Mouse (Mus musculus) adrenal gland (tissue): ENCODE data around the gene Gimap9.

Experiments used
- intact Hi-C: fragments of 180-260 bp; cut with DNase I; formaldehyde crosslinking; loops from one replicate; pipeline ENCODE4 v1.15.1; 2025

Gene Gimap9

DNA sequence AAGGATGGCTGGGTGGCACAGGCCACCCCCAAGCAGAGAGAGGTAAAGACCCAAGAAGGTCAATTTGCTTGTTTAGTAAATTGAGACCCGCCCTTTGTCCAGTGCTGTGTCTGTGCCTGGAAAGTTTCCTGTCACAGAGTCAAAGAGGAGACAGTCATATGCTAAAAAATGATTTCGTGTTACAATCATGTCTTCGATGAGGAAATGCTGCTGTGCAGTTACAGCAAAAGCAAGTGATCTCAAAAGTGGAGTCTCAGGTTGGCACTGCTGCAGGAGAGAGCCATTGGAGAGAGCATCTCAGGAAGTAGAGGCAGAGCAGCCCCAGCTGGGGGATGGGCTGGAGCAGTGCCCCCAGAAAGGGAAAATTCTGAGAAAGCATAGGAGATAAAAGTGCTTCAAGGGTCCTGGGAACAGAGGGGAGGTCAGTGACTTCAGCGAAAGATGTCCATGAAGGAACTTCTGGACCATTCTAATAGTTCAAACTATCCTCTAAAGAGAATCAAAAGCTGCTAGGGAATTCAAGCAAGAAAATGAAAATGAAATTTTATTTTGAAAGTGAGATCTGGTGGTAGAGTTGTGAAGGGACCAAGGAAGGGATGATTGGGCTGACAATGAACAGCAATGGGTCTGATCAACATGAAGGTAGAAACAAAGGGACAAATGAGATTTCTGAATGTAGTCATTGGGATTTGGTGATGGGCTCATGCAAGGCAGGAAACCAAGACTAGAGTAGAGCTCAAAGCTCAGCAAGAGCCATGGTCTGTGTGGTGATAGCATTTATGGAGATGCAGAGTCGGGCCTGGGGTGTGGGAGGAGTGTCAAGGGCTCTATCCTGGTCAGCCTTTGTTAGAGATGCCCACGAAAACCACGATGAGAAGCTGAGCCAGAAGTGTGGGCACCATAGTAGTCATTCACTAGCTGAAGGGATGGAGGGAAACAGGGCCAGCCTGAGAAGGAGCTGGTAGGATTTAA, 10.1 kb downstream of the Gimap9 start:
- intact Hi-C loops, result no loop called here

- intact Hi-C loops, result no loop called here
Observed at GRCm38 (mm10) chr6:48687077-48687476, 11.1 kb downstream of the Gimap9 start.

DNA sequence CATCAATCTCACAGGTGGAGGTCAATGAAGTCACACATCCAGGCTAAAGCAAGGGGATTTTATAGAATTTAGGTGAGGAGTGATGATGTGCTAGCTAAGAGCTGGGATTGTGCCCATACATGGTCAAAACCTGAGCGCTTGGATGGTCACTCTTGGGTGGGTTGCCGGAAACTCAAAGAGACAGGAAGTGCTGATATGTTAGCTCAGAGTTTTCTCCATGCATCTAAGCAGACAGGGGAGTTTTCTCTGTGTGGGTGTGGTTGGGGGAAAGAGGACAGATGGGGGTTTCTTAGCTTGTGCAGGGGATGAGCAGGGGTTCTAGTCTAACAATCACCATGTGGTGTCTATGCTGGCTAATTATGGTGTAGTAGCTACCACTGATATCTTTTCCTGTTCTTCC, 13.4 kb downstream of the Gimap9 start:
- intact Hi-C loops, result no loop called here

- intact Hi-C loops, result no loop called here
Observed at GRCm38 (mm10) chr6:48692962-48693361, 17.0 kb downstream of the Gimap9 start.

DNA sequence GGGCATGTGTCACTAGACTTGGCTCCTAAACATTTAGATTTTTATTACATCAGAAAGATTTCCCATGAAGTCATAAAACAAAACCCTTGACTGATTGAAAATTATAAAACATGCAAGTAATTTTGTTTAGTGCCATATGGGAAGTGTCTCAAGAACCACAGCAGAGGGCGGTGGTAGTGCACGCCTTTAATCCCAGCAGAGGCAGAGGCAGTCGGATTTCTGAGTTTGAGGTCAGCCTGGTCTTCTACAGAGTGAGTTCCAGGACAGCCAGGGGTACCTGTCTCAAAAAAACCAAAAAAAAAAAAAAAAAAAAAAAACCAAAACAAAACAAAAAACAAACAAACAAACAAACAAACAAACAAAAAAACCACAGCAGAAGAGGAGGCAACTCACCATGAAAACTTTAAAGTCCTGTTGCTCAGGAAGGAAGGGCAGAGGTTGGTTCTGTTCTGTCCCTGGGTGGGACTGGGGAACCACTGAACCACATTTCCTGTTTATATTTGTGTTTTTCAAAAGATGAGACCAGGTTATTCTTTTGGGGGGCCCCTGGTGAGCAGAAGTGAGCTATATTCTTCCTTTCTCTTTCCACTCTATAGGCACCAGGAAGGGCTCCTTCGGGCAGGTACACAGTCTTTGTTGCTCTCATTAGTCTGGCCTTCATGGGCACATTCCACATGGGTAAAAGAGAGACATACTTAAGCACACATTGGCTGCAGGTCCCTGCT, 21.1 kb downstream of the Gimap9 start:
- intact Hi-C loops, result no loop called here

GRCm38 (mm10) chr6:48697555-48697930, 21.6 kb downstream of the Gimap9 start:
- intact Hi-C loops, result no loop called here

GRCm38 (mm10) chr6:48698066-48698856, 22.3 kb downstream of the Gimap9 start:
- intact Hi-C loops, result no loop called here

- intact Hi-C loops, result no loop called here
Observed at GRCm38 (mm10) chr6:48698888-48699287, 23.0 kb downstream of the Gimap9 start.

DNA sequence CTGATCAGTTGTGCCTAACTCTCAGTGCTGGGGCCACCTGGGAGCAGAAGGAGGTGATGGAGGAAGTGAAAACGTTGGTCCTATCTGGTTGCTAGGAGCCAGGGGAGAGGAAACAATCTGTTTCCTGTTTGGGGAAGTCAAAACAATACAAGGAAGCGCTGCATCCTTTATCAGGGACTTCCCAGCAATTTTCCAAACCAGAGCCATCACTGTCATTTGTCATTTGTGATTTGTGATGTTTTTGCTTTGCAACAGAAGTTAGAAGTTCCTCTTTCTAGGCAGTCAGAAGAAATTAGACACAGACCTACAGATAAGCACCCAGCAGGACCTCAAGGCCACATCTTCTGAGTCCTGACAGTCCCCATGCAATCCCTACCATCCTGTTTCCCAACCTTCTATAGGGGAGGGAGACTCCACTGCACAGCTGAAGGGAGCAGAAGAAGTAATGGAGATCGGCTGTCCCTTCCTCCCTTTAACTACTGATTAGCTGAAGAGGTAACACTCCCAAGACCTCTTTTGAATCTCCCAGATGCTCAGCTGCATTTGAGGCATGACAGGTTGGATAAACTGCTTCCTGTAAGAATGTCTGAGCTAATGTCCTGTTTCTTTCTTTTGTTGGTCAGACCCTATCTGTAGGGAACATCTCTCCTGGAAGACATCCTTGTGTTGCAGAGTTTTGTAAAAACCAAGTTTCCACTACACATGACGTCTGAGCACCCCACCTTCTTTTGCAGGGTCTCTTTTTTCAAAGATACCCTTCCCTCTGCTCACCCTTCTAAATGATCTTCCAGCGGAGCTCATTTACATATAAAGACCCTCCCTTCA, 24.5 kb downstream of the Gimap9 start:
- intact Hi-C loops, result no loop called here

GRCm38 (mm10) chr6:48702146-48702545, 26.2 kb downstream of the Gimap9 start:
- intact Hi-C loops, result no loop called here

DNA sequence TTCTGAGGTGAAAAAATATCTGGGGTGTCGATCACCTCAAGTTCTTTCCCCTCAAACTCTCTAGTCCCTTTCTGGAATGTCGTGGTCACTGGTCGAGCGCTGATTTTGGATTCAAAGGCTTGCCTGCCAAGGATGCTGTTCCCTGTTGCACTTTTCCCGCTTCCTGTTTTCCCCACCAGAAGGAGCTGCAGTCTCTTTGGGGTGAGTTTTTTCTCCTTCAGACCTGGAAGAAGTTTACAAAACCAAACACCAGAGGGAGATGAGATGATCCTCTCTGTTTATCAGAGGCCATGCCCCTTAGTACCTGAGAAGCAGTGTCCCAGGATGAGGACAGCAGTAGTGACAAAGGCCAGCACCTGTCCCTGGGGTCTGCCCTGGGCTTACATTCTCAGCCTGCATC, 26.7 kb downstream of the Gimap9 start:
- intact Hi-C loops, result no loop called here

DNA sequence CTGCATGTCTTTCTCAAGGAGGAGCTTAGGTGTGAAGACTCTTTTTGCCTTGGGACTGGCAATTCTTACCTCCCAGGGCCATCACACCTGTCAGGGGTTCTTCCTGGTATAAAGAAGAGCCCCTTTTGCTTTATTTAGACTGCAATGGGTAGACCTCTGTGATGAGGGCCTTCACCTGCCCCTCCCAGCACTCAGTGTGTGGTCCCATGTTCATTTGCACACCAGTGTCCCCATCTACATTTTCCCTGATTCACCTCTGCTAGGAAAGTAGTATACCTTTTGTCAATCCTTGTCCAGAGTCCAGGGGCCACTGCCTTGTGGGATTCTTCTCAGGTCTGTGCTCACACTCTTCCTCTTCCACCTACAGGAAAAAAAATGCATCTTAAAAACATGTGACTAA, 28.2 kb downstream of the Gimap9 start:
- intact Hi-C loops, result no loop called here

- intact Hi-C loops, result no loop called here
Observed at GRCm38 (mm10) chr6:48706130-48706529, 30.2 kb downstream of the Gimap9 start.

DNA sequence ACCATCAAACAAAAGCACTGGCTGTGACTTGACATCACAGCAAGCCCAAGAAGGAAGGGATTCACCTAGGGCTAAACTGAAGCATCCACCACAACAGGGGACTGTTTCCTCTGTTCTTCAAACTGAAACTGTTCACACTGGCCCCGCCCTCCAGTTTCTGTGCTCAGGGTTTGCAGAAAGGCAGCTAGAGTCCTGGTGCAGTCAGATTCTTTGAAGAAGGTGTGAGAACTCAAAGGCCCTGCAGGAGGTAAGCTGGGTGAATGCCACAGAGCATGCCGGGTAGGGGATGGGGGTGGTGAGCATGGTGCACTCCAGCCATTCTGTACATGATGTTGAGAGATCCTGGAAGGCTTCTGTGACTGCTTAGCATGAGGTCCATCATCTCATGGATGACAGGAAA, 42.5 kb downstream of the Gimap9 start, which contains the start of the genes Gm28053 and Gimap7:
Gene Gm28053, plus strand, starts transcription at position 153 of the 400 bp plus-strand sequence.
Gene Gimap7, plus strand, starts transcription at position 167 of the 400 bp plus-strand sequence.
- intact Hi-C loops, result no loop called here

GRCm38 (mm10) chr6:48720326-48720725, 44.4 kb downstream of the Gimap9 start:
- intact Hi-C loops, result no loop called here

DNA sequence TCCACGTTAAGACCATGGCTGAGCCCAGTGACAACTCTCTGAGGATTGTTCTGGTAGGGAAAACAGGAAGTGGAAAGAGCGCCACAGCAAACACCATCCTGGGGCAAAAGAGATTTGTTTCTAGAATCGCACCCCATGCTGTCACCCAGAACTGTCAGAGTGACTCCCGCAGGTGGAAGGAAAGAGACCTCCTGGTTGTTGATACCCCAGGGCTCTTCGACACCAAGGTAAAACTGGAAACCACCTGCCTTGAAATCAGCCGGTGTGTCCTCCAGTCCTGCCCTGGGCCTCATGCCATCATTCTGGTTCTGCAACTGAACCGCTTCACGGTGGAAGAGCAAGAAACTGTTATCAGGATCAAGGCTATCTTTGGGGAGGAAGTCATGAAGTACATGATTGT, 47.5 kb downstream of the Gimap9 start:
- intact Hi-C loops, result no loop called here

DNA sequence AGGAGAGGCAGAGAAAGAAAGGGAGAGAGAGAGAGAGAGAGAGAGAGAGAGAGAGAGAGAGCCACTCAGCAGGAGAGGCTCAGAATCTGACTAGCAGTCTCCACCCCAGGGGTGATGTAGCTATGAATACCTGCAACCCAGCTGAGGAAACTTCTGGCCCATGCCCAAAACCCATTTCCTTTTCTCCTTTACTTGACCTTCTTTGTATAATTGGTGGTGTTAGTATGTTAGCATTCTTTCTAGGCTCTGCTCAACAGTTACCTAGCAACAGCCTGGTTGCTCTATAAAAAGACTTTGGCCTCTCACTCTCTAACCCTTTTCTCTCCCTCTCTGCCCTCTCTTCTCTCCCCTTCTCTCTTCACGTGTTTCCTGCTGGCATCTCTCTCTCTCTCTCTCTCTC, 49.5 kb downstream of the Gimap9 start:
- intact Hi-C loops, result no loop called here

GRCm38 (mm10) chr6:48727761-48728160, 51.8 kb downstream of the Gimap9 start:
- intact Hi-C loops, result no loop called here
